Mouse (Mus musculus) stomach, embryonic 14.5 days (tissue): ENCODE measurements around the gene Ptprn2. TPM values are rescaled to one million over a fixed set of nuclear protein-coding genes. Genes with fewer than 3 reads are reported as not detected.
"Not testable (repeated sequence)": the region's sequence is repeated elsewhere in the genome, so short reads cannot be mapped to it uniquely, and the experiment has no call there.

Experiments
- ATAC-seq: fragments of 200-750 bp; cut with Nextera tagmentation; 2 replicates; pipeline ENCODE4 v1.8.0; 2017; ENCODE audit warnings: low read depth, moderate TSS enrichment; ENCODE audit not compliant: insufficient number of reproducible peaks, insufficient read depth, low FRiP score
- H3K27ac ChIP-seq: fragments of 300-500 bp; sonication (generic); 2 replicates; pipeline ENCODE4 v1.5.1; 2014; ENCODE audit warnings: mild to moderate bottlenecking, low read length, moderate library complexity, mixed read lengths
- H3K27me3 ChIP-seq: fragments of 300-500 bp; sonication (generic); 2 replicates; pipeline ENCODE4 v1.6.1; 2014; ENCODE audit warnings: low read length, control low read depth, mixed read lengths; ENCODE audit not compliant: control insufficient read depth, insufficient read depth
- H3K36me3 ChIP-seq: fragments of 300-500 bp; sonication (generic); 2 replicates; pipeline ENCODE4 v1.6.1; 2014; ENCODE audit warnings: mild to moderate bottlenecking, control low read depth, low read length, moderate library complexity, mixed read lengths; ENCODE audit not compliant: control insufficient read depth, insufficient read depth
- H3K4me1 ChIP-seq: fragments of 300-500 bp; sonication (generic); 2 replicates; pipeline ENCODE4 v1.6.1; 2014; ENCODE audit warnings: low read length, control low read depth, mixed read lengths; ENCODE audit not compliant: control insufficient read depth, insufficient read depth
- H3K4me2 ChIP-seq: fragments of 300-500 bp; sonication (generic); replicated peaks from 2 replicates; pipeline ENCODE4 v1.6.1; 2014; ENCODE audit warnings: low read depth, low read length, control low read depth
- H3K4me3 ChIP-seq: fragments of 300-500 bp; sonication (generic); 2 replicates; pipeline ENCODE4 v1.5.1; 2014; ENCODE audit warnings: low read depth, low read length, control low read depth
- H3K9ac ChIP-seq: fragments of 300-500 bp; sonication (generic); replicated peaks from 2 replicates; pipeline ENCODE4 v1.6.1; 2014; ENCODE audit warnings: low read depth, mild to moderate bottlenecking, control low read depth, low read length, moderate library complexity, mixed read lengths
- H3K9me3 ChIP-seq: fragments of 300-500 bp; sonication (generic); 2 replicates; pipeline ENCODE4 v1.6.1; 2016; ENCODE audit warnings: low read depth, low read length, control low read depth; ENCODE audit not compliant: control insufficient read depth
- WGBS: fragments of 180-500 bp; shearing (Covaris S2); extraction: QIAGEN DNeasy Blood & Tissue Kit; methylation state at CpG from one replicate; pipeline ENCODE4 v1.1.7; 2014; 5-methylcytosine and 5-hydroxymethylcytosine counted together
- polyA plus RNA-seq: library from polyadenylated mRNA; unstranded; fragments of >200 nt; fragmentation: Nextera tagmentation; extraction: Ambion mirVana; gene quantifications from 2 replicates; pipeline ENCODE4 v1.2.1, GENCODE M21; 2014

The Ptprn2 gene
- polyA plus RNA-seq, 1 experiment from 2014 or later = 2.2 TPM

DNA sequence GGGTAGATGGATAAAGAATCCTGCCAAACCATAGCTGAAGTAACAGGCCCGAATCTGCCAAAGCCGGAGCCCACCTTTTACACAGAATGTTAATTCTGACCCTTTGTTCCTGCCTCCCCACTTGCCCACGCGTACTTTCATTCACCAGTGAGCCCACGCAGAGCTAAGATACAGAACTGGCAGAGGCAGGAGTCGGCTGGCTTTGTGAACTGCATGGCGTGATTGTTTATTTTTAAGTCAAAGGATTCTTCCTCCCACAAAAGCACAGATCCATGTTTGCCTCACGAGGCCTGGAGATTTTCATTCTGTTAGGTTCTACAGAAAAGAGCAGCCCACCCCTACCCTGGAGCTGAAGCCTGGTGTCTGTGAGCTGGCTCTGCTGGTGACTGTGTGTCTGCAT, 3.3 kb downstream of the Ptprn2 start:
- Histone ChIP-seq H3K36me3 (no peaks in the 10 kb centered on the region), H3K4me1 (peaks cover 6% of the 10 kb centered on the region; the same call in 1 of the 2 replicates), H3K27me3 (no peaks in the 10 kb centered on the region; the same call in 1 of the 2 replicates), H3K4me2 (no peak overlapping the region), H3K9me3 (no peaks in the 10 kb centered on the region), H3K27ac (no peak overlapping the region), H3K4me3 (no peak overlapping the region), H3K9ac (no peak overlapping the region)
- no peak for ATAC-seq
- WGBS = 55% methylated on average over 8 of the region's 8 CpGs

DNA sequence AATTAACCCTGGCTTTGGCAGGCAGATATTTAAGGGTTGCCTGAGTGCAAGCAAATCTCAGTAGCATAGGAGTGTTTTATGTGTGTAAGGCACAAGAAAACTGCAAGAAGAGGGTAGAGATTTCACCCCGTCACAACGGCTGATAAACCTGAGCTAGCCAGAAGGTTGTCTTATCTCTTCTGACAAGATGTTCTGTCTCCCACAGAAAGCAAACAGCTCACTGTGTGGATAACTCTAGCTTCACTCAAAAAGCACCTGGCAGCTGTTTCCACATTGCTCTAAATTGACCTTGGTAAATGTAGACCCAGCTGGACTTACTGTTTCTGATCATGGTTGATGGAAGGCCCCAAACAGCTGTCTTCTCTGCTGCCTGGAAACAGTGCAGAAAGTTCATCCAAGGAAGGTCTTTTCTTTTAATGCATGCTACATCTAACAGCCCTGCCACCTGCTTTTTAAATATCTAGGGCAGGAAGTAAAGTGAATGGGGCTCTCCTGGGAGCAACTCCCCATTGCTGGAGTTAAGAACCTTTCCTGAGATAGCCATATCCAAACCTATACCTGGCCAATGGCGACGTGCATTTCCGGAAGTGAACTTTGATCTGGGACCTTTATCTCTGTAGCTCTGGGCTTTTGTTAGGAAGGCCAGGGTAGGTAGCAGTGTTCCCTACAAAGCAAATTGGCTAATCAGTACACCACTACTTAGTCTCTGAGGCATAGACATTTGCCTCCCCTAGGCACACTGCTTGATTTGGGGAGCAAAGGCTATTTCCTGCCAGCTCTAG, 5.2 kb downstream of the Ptprn2 start:
- Histone ChIP-seq H3K9me3 (no peaks in the 10 kb centered on the region), H3K27me3 (no peaks in the 10 kb centered on the region; the same call in 1 of the 2 replicates), H3K4me3 (no peak overlapping the region), H3K27ac (no peak overlapping the region), H3K9ac (no peak overlapping the region), H3K4me2 (no peak overlapping the region), H3K36me3 (no peaks in the 10 kb centered on the region), H3K4me1 (peaks cover 6% of the 10 kb centered on the region; the same call in 1 of the 2 replicates)
- 71% methylated on average over 5 of the region's 5 CpGs for WGBS
- ATAC-seq = no peak

DNA sequence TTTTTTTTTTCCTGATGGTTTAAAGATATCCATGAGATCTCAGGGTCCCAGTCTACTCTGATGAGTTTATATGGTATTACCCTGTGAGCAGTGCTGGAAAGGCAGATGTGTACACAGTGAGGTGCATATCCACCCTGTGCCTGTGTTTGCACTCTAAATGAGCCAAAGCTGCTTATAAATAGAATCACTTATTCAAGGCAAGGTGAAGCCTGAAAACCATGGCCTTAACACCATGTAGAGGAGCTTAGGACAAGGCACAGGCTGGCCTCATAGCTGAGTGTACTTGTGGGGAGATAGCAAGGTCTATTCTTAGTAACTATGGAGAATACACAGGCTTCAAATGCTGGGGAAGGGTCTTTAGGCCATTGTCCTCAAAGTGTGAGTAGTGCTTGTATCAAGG, 13.1 kb downstream of the Ptprn2 start:
- H3K4me2 ChIP-seq = no peak overlapping the region
- no peaks in the 10 kb centered on the region for H3K36me3 ChIP-seq
- no peaks in the 10 kb centered on the region for H3K27me3 ChIP-seq
- H3K4me1 ChIP-seq = no peaks in the 10 kb centered on the region
- H3K27ac ChIP-seq = no peak overlapping the region
- ATAC-seq = no peak
- no peak overlapping the region for H3K9ac ChIP-seq
- H3K9me3 ChIP-seq = no peaks in the 10 kb centered on the region
- no peak overlapping the region for H3K4me3 ChIP-seq

DNA sequence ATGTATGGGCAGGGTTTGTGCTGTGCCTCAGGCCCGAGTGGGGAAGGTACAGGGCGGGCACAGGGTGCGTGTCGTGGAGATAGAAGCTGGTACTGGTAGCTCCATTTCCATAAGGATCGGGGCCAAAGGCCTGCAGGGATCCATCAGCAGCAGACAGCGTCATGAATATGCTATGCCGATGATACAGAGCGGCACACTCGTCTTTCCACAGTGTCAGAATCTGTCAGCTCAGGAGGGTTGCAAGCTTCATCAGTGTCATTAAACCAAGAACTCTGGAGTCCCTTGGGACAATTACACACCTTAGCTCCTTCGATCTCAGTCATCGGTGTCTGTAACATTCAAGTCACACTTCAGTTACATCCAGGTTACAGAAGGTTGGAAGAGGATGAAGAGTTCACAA, 15.1 kb downstream of the Ptprn2 start:
- H3K27ac ChIP-seq = no peak overlapping the region
- no peaks in the 10 kb centered on the region for H3K9me3 ChIP-seq
- ATAC-seq = no peak
- H3K4me2 ChIP-seq = no peak overlapping the region
- H3K4me3 ChIP-seq = no peak overlapping the region
- H3K4me1 ChIP-seq = no peaks in the 10 kb centered on the region
- WGBS = 73% methylated on average over 11 of the region's 11 CpGs
- no peaks in the 10 kb centered on the region for H3K27me3 ChIP-seq
- no peaks in the 10 kb centered on the region for H3K36me3 ChIP-seq
- no peak overlapping the region for H3K9ac ChIP-seq

DNA sequence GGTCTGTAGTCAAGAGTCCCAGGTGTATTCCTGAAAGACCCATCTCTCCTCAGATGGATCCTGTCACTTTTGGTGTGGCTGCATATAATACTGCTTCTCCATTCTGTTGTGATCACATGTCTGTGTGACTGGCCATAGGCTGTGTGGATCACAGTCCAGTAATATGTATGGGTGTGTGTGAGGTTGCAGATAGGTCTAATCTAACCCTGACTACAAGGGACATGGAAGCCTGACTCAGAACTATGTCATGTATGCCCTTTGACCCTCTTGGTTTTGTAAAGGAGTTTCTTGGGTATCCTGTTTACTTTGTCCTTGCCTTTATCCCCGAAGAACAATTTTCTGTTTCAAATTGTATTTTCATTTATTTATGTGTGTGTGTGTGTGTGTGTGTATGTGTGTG, 27.0 kb downstream of the Ptprn2 start:
- Histone ChIP-seq H3K9ac (no peak overlapping the region), H3K4me1 (no peaks in the 10 kb centered on the region), H3K4me3 (no peak overlapping the region), H3K36me3 (no peaks in the 10 kb centered on the region), H3K27ac (no peak overlapping the region), H3K9me3 (no peaks in the 10 kb centered on the region), H3K27me3 (no peaks in the 10 kb centered on the region), H3K4me2 (no peak overlapping the region)
- WGBS = 88% methylated on average over 1 of the region's 1 CpGs
- no peak for ATAC-seq

DNA sequence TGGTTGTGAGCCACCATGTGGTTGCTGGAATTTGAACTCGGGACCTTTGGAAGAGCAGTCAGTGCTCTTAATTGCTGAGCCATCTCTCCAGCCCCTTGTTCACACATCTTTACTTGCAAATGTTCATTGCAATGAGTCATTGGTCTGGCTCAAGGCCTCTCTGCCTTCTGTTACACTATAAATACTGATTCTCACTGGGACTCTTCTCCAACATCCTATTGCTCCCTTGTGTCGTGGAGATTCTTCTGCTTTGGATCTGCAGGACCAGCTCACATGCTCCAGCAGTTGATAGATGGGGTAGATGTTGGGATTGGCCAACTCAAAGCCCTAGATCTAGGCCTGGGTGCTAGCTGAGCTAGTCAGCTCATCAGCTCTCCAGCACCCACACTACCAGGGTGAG, 28.3 kb downstream of the Ptprn2 start:
- not testable (repeated sequence) for H3K4me2 ChIP-seq, H3K27me3 ChIP-seq, H3K4me3 ChIP-seq, ATAC-seq, H3K4me1 ChIP-seq, H3K27ac ChIP-seq, H3K9ac ChIP-seq, H3K9me3 ChIP-seq, H3K36me3 ChIP-seq
- 75% methylated on average over 2 of the region's 2 CpGs for WGBS

DNA sequence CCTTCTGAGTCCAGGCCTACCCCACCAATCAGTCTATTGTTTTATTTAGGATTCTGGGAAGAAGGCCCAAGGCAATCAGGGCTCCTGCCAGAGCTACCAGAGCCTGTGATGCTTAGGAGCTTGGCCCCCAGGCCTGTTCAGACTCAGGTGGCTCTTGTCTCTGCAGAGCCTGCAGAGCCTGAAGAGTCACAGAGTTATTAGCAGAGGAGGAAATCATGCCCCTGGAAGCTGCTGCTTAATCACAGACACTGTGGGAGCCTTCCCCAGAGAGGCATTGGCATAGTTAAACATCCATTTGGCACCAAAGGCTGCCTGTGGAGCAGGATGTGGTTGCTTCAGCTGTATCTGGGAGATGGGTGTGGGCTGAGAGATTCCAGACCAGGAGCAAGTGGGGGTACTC, 30.3 kb downstream of the Ptprn2 start:
- no peak overlapping the region for H3K4me2 ChIP-seq
- H3K4me1 ChIP-seq = no peaks in the 10 kb centered on the region
- no peaks in the 10 kb centered on the region for H3K9me3 ChIP-seq
- no peak for ATAC-seq
- no peak overlapping the region for H3K4me3 ChIP-seq
- no peak overlapping the region for H3K9ac ChIP-seq
- H3K36me3 ChIP-seq = no peaks in the 10 kb centered on the region
- no peaks in the 10 kb centered on the region for H3K27me3 ChIP-seq
- no peak overlapping the region for H3K27ac ChIP-seq

DNA sequence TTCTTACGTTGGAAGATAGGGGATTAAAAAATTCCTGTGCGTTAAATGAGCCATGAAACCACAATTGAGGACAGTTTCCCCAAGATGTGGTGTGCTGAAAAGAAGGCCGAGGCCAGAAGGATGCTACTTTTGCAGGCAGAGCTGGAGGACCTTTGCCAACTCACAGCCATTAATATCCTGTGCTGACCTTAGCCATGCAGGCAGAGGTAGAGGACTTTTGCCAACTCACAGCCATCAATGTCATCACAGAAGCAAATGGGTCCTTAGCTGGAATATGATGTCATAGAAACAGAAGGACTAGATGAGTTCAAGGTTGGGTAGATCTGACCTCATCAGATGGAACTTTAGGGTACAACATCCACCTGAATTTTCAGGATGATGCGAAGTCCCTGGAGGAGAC, 43.3 kb downstream of the Ptprn2 start:
- Histone ChIP-seq H3K4me1 (no peaks in the 10 kb centered on the region), H3K4me3 (no peak overlapping the region), H3K4me2 (no peak overlapping the region), H3K36me3 (no peaks in the 10 kb centered on the region), H3K9ac (no peak overlapping the region), H3K27me3 (no peaks in the 10 kb centered on the region), H3K27ac (no peak overlapping the region), H3K9me3 (no peaks in the 10 kb centered on the region)
- 86% methylated on average over 4 of the region's 4 CpGs for WGBS
- ATAC-seq = no peak

DNA sequence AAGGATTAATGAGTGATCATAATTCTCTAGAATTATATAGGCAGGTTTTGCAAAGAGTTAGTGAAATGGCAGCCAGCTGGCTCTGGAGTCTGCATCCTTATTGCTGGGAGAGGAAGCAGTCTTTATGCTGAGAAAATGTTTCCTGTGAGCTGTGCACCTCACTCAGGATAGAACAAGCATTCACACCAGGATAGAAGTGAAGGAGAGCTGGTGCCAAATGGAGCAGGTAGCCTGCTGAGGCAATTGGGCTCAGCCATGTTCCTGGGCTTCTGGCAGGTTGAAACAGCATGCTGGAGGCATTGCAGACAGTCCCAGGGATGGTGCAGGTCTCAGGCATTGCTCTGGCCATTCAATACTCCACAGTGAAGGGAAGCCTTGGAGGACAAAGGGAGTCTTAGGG, 47.8 kb downstream of the Ptprn2 start:
- Histone ChIP-seq H3K4me1 (no peaks in the 10 kb centered on the region), H3K4me2 (no peak overlapping the region), H3K36me3 (no peaks in the 10 kb centered on the region), H3K27ac (no peak overlapping the region), H3K9me3 (no peaks in the 10 kb centered on the region), H3K27me3 (no peaks in the 10 kb centered on the region), H3K9ac (no peak overlapping the region), H3K4me3 (no peak overlapping the region)
- ATAC-seq = no peak
